Mouse (Mus musculus) kidney, adult 8-10 months (tissue): ENCODE data around the gene Phldb2.

Experiments
- DNase-seq, 2 experiments: peaks; one replicate each; pipeline ENCODE4 v3.0.0; 2022

Phldb2 gene

DNA sequence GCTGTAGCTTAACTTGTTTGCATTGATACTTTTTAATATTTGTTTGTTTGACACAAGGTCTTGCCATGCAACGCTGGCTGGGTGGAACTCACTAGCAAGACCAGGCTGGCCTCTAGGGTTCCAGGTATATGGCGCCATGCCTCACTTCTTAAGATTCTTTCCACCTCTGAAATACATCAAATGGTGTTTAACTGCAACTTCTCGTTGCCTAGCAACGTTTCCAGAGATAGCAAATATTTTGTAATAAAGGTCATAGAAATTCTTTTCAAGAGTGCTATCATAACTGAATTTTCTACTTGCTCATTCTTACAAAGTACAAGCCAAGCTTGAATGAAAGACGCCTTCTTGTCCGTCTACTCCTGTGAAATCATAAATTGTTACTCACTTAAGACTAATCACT lies 165.7 kb downstream of the Phldb2 start:
- no peak for DNase-seq

DNA sequence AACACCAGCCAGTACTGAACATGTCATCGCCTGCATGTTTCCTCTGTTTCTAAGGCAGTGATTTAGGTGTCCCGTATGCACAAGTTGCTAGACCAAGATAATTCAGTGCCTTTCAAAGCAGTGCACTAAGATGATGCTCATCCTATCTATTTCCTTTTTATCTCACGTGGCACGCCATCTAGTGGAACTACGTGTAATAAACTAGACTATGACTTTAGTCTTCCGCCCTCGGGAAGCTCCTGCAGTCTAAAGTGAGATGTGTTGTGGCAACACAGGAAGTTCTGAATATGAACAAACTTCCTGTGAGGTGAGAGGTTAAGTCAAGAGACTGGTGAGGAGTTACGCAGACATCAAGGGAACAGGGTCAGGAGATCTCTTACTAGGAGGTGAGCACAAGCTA lies 166.8 kb downstream of the Phldb2 start:
- peak; percentile 27 to 28 for DNase-seq

DNA sequence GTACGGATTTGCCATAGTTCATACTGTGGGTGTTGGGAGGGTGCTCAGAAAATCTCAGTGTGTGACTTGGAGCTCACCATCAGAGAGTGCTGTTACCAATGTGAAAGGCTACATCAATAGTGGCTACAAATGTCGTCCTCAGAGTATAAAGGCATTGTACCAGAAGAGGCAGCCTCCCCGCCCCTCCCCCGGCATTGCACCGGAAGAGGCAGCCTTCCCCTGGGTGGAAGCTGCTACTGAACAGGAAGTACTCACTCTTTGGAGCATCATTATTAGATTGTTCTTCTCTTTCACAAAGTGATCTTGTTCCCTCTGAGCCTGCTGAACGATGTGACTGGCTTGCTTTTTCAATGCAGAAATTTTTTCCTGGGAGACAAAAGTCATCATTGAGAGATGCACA lies 173.4 kb downstream of the Phldb2 start:
- no peak for DNase-seq

DNA sequence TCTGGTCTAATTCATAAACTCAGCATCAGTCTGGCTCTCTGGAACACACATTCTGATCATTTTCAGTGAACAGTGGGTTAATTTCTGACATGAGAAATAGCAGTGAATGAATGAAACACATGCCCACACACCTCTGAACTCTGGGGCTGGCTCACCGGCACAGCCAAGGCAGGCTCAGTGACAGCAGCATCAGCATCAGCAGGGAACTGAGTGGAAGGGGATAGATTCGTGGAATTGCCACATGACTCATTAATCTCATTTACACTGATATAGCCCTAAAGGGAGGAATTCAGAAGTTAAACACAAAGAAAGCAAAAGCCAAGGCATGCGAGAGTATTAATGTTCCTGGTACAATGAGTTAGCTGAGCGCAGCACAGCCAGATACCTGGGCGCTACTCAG lies 178.6 kb downstream of the Phldb2 start:
- no peak for DNase-seq

DNA sequence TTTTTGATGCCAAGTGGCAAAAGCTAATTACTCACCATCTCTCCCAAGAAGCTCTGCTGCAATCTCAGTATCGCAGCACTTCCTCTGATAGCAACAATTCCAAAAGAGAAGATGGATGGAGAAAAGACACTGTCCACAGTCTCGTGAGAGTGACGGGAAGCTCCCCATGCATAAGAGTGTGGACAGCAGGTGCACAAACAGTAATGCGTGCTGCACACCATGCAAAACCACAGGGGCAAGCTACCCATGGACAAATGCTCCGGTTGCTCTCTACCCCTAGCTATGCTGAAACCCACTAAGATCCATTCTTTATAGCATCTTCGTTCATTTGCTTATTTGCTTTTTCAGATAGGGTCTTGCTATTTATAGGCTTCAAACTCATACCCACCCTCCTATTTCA lies 182.5 kb downstream of the Phldb2 start:
- no peak for DNase-seq

DNA sequence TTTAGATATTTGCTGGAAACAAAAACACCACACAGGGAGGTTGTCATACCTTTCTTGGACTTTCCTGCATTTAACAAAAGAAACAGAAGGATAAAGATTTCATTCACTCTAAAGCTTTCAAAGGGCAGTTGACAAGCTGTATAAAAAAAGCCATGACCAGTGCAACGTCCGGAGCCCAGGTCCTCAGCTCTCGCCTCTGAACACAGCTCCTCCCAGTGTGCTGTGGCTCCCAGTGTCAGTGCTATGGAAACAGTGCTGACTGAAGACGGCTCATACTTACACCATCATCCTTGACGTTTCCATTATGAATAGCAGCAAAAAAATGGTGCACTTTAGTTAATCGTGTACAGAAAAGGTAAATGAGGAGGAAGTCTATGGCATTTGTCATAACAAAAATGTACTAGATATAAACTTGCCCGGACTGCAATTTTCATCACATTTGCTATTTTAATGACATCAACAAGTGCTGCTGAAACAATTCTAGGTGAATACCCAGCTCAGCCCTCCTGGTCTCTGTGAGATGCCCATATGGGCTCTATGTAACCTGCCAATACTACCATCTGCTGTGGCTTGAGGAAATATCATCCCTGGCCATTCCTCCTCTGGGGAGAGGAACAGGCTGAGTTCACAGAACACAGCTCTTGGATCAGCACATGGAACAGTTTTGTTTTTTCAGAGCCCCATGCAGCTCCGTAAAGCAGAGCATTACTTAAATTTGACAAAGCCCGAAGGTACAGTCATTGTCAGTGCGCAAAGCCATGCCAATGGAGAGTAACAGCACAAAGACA lies 185.4 kb downstream of the Phldb2 start:
- no peak for DNase-seq

DNA sequence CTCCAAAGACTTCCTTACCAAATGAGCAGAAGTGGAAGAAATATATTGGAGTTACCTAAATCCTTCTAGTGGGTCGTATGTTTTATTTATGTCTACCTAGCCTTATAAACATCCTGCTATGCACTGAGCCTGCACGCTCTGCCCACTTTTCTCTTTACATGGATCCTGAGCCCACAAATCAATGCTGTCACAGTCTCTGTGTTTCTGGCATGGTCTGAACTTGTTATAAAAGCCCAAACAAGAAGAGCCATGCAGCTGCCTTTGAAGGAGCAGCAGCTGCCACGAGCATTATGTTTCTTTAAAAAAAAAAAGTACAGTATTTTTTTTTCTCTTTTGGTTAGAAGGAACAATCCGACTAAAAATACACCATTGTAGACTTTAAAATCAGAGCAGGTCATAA lies 186.0 kb downstream of the Phldb2 start:
- DNase-seq: no peak

DNA sequence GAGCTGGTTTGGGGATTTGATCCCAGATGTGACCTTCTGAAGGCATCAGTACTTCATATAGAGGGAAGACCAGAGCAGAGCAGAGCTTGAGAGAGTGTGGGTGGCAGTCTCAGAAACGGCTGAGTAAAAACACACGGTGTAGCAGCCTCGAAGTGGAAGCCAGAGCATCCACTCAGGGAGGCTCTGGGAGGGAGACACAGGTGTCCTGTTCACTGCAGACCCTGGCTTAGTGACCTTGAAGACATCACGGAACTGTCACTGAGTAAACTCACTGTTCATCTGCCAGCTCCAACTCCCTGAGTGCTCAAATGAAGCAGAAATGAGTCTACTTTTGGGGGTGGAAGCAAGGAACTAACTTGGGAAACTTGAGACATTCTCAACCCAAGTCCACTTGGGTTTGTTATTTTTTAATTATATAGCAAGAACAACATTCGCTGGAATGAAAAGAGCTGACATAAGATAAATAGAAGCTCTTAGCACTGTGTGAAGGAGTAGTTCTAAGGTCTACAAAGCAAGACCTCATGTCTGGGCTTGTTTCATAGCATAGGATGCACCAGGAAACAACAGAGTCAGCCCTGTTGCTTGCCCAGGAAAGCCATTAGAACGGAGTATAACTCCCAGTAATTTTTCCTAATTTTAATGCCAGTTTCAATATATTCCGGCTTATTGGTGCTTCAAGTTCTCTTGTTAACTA lies 187.4 kb downstream of the Phldb2 start:
- no peak for DNase-seq

DNA sequence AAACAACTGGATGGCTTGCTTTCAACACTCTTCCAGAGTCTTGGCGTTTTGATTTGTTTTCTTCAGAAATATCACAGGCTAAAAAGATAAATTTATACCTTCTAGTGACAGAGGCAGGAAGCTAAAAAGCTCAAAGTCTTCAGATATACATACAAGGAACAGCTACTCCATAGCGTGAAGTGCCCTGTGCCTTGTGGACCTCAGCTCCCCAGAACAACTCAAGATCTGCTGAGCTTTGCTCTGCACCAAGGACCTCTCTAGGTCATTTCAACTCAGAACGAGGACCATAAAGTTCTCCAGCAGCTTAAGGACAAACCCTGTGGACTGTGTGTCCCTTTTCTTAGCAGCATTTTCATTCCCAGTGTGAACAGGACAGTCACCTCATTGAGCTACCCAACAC lies 188.3 kb downstream of the Phldb2 start:
- no peak for DNase-seq

DNA sequence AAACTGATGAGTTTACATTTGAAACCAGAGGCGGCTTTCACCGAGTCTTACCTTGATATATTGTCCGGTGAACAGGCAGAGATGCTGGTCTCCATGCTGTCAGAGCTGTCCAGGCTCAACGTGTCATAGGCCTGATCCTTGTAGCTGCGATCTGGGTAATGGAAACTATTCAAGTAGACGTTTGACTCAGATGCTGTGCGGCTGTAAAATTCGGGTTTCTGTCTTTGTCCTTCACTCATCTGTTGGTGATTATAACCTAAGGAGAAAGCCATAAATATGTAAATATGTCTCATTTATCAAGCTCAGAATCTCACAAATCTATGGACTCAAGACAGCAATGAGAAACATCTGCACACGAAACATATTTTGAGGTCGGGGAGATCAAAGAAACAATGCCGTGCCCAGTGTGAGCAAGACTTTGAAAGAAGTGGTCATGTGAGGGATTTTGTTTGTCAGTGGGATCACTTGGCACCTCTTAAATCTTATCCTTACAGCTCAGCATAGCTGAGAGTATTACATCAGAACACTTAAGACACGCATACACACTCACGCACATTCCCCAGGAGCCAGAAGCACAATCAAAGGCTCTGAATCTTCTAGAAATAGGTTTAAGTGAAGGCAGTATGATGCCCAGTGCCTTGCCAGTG lies 190.4 kb downstream of the Phldb2 start:
- no peak for DNase-seq

DNA sequence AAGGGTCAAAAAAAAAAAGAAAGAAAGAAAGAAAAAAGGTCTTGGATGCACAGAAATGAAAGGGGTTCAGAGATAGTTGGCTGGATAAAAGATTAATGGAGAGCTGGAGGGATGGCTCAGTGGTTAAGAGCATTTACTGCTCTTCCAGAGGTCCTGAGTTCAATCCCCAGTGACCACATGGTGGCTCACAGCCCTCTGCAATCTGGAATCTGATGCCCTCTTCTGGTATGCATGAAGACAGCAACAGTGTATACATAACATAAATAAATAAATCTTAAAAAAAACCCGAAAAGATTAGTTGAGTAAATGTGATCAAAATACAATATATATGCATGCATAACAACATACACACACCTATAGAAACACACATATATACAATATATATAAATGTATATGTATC lies 192.0 kb downstream of the Phldb2 start:
- no peak for DNase-seq

DNA sequence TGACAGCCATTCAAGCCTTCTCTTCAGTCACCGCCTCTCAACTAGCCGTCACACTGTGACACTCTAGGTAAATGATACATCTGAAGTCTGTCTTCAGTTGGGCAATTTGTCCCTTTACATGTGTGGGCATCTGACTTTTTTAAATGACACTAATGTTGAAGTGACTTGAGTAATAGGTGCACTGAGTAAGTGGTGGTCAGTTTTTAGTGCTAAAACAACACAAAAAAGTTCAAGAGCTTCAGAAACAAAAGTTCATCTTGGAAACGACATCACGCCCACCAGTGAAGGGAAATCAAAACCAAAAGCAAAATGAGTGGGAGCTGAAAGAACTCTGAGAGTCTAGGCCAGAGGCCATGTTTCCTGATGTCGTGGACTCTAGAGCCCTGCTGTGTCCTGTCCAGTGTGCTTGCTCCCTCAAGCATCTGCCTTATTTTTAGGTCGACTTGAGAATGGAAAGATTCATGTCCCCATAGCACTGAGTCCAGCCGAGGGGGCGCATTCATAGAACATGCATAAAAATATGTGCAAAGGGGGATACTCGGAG lies 194.6 kb downstream of the Phldb2 start:
- DNase-seq: peak in 1 of 2 experiments; percentile 23

DNA sequence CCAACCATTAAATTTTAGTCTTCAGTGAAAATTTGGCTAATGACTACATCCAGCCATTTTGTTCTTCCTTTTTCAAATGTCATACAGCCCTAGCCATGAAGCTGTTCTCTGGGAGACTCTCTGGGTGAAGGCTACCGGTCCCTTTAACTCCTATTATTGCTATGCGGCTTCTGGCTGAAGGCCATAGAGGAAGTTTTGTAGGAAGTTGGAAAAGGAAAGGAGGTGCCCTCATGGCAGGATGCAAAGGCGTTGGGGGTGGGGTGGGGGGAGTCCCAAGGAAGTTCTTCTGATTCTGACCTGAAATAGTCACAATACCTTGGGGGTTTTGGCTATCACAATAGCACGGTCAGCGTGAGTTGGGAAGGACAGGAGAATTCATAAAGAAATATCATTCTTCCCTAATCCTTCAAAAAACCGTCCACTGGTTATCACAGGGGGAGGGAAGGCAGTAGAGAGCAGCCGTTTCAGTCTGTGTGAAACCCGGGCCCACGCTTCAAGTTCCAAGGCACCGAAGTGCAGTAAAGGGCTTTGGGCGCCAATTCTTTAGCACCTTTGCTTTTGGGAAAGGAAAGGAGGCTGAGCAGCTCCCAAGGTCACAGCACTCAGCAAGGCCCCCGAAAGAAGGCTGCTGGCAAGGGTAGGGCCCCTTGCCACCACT lies 195.8 kb downstream of the Phldb2 start:
- peak; percentile 62 to 74 for DNase-seq

DNA sequence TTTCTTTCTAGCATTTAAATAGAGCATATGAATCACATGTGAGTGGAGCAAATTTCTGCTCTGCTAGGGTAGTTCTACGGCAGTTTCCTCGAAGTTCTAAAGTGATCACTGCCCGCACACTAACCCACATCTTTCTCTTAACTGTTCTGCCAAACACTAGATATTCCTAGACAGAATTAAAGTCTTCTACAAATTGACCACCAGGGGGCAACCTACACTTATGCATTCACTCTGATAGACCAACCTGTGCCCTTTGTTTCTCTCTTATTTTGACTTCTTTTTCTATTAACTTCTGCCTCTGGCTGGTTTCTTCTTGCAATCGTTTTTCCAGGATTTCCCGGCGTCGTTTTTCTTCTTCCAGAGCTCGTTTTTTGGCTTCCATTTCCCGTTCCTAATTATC lies 196.5 kb downstream of the Phldb2 start:
- no peak for DNase-seq

DNA sequence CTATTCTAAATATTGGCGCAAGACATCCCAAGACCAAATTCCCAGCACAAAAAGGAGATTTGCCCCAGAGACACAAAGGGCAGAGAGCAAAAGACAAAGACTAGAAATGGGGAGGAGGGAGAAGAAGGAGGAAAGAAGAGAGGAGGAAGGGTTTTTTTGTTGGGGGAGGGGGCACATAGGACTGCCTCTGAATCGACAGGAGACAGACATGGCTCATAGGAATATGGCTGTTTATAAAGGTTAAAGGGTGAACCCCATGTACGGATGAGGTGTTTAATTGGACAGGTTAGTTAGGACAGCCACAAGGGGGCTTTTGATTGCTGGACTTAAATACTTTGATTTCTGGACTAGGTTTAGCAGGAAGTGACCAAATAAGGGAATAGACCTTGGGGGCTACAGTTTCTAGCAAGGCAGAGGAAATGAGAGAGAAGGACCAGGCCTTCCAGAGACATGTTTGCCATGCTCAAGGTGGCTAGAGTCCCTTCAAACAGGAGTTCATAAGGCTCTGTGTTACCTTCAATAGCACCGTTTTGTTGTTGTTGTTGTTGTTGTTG lies 209.7 kb downstream of the Phldb2 start:
- no peak for DNase-seq

DNA sequence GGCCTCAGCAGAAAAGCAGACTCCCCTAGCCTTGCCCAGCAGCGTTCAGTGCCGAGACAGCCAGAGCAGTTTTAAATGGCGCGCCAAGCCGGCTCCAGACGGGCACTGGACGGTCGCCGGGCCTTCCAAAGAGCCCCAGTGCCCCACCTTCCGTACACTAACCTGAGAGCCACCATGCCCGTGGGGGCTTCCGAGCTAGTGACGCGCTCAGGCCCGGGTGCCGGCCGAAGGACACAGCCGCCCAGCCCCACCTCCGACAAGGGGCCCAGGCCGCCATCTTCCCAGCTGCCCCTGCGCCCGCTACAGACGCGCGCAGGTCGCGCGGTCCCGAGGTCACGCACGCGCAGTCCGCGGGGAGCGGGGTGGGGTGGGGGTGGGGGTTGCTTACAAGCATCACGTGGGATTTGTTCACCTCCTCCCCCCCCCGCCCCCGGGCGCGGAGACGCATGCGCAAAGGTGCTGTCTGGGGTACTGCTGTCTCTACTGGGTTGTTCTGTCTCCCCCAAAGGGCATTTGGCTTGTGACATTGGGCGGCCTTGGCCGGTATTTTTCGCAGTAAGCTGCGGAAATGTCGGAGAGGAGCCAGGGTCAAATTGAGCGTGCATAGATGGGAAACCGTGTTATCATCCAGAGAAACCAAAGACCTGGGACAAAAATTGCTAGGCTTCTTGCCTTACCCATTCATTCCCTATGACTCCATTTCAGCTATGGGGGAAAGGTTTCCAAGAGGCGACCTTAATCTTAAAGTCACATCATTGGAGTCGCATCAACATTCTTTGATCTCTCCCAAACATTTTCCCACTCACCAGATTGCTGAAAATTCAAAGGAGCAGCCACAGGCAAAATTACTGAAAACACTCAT lies 210.6 kb downstream of the Phldb2 start, which contains the start of gene Abhd10:
Gene Abhd10, minus strand, starts transcription at position 341 of the 862 bp plus-strand sequence.
- DNase-seq: peak; percentile 94 to 96

DNA sequence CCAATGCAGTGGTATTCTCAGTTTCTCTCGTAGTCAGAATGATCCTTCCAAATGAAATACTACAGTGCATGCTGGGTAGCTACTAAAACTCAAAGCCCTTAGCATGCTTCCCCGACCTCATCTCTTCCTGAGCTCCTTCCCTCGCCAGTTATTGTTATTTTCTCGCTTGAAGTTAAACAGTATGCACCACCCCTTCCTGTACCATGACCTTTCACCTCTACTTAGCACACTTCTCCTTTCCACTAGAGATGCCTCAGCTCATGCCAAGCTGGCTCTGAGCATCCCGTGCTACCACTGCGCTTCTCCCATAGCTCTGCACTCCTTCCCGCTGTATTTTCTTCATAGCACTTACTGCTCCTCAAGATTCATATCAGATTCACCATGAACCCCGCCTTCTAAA lies 215.5 kb downstream of the Phldb2 start:
- DNase-seq: no peak

DNA sequence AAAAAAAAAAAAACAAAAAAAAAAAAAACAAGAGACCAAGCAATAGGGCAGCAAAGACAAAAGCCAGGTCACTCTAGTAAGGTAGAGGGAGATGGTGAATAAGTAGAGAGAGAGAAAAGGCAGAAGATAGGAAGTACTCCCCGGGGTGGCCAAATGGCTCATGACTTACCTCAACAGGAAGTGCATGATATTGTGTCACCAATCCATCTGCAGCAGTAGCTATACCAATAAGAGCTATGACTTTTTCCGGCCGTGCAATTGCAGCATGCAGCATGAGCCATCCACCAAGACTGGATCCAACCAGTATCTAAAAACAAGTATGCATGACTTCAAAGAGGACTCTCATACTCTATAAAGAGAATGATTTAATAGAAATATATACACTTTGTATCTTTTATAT lies 216.7 kb downstream of the Phldb2 start:
- no peak for DNase-seq

DNA sequence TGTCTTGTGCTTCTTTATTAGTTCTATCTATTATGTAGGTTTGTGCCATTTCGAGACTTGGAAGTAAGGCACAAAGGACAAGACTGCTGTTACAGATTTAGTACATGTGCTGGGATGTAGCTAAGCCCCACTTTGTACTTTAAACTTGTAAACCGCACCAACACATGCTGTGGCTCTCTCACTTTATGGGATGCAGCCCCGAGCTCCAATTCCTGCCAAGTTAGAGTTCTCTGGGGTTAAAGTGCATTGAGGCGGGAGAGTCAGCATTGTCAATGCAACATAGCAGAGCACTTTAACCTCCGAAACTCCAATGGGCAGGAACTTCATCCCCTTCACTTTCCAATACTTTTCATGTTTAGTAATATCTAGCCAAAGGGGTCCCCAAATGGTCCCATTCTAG lies 224.2 kb downstream of the Phldb2 start:
- peak; percentile 50 to 57 for DNase-seq

DNA sequence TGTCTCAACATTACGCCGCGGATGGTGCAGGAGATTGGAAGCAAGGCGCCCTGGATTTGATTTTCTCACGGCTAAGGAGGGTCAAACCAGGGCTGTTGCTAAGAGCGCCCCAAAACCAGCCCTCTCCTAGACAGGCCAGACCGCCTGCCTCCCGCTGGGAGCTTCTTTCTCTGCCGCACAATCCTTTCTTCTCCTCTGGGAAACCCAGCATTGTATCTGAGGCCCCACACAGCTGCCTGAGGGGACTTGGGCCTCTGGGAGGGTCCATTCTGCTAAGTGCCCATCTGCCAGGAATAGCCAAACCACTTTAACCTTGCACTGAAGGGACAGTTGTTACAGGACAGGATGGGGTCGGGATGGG lies 228.7 kb downstream of the Phldb2 start:
- DNase-seq: no peak

DNA sequence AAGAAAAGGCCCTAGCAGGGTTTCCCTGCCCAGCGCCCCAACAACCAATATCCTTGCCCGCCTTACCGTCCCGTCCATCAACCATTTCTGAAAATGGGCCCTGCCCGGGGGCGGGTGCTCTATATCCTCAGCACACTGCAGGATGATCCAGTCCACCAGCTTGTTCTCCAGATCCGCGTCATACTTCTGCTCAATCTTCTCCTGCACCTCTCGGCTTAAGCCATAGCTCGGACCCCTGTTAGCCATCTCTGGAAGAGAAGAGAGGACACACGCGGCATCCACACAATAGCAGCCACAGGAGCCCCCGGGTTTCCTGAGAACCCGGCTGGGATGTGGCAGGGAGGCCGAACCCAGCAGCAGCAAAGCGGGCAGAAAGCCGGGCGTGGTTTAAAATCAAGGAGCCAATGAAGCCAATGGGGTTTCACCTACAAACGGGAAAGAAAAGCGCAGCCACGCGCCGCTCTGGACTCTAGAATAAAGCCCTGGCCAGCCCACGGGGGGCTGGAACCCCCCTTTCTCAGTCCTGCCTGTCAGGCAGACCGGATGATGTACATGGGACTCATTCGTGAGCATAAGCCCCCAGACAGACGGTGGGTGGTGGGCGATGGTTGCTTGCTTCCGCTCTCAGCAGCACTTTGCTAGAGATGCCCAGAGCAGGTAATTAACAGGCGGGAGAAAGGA lies 229.2 kb downstream of the Phldb2 start, which contains the start of gene Tagln3:
Gene Tagln3, minus strand, starts transcription at position 548 of the 681 bp plus-strand sequence.
- no peak for DNase-seq
